Mouse (Mus musculus): Measurements from ENCODE around the gene Podxl.

DNA sequence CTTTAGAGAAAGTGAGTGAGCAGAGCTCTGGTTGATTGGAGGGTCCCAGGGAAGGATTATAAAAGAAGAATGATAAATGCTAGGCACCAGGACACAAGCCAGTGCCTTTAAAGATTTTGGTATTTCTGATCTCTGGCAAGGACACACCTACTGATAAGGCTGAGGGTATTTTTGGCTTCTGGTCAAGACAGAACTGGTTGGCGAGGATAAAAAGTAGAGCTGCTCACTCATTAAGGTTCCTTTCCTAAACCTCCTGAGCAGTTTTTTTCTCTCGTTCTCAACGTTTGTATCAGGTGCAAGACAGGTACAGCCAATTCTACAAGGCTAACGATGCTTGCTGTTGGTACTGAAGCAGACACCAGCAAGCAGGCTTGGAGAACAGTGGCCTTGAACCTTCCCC, 38.7 kb upstream of the Podxl start:
- TF ChIP-seq CTCF (IDR thresholded peaks at IDR 0.05; ENCODE audit: low read depth, low read length) (no peak), POLR2A (IDR thresholded peaks at IDR 0.05; ENCODE audit: insufficient read depth, low read length) (no peak)

Measured in ES-Bruce4 (cell line).